ENCODE assay signal across 8 mouse cellular contexts in genomic region chr11:69580091-69580514, GRCm38 (mm10). TPM values are rescaled to one million over a fixed set of nuclear protein-coding genes. Genes with fewer than 3 reads are reported as not detected.
DNase-seq lines count a peak whose midpoint lies in the region; ATAC-seq and TF ChIP-seq lines count a peak whose summit lies in the region.

TSS of gene Wrap53 (minus strand) at chr11:69580255.
TSS of gene Trp53 (plus strand) at chr11:69580359.

- TF ChIP-seq EP300 in lung, postnatal 0 days (IDR thresholded peaks at IDR 0.05) = no peak

- peak within 1 kb of the TSS; percentile 95 for H3K27ac ChIP-seq in hindbrain, embryonic 10.5 days
- peak within 1 kb of the TSS; percentile 96 for H3K27ac ChIP-seq in lung, postnatal 0 days (ENCODE audit: low read length)

- peak within 1 kb of the TSS; percentile 92 for H3K4me2 ChIP-seq in lung, postnatal 0 days (replicated peaks; ENCODE audit: low read depth, low read length)

- DNase-seq in MN1 (ENCODE audit: low spot score) = peak; percentile 94
- peak; percentile 95 for DNase-seq in cerebellum, adult 9-10 months
- DNase-seq in hindbrain, embryonic 10.5 days (ENCODE audit: low spot score) = peak; percentile 92
- DNase-seq in layer of hippocampus, adult 9-11 months = peak; percentile 94
- DNase-seq in lung, postnatal 0 days (ENCODE audit: low spot score) = peak; percentile 99
- peak; percentile 74 for DNase-seq in ovary, postnatal 14 days (ENCODE audit: low spot score)
- peak; percentile 91 for DNase-seq in thymus, postnatal 14 days

- TF ChIP-seq CTCF in lung, postnatal 0 days (IDR thresholded peaks at IDR 0.05) = peak; percentile 18; the same call in 1 of the 2 replicates

- no peaks in the 10 kb centered on the region for H3K27me3 ChIP-seq in hindbrain, embryonic 10.5 days (ENCODE audit: insufficient read depth, poor library complexity, severe bottlenecking)
- no peaks in the 10 kb centered on the region for H3K27me3 ChIP-seq in lung, postnatal 0 days (replicated peaks; ENCODE audit: insufficient read depth, low read length)

- peak within 1 kb of the TSS; percentile 92 for H3K4me3 ChIP-seq in hindbrain, embryonic 10.5 days
- H3K4me3 ChIP-seq in lung, postnatal 0 days (ENCODE audit: low read depth, low read length) = peak within 1 kb of the TSS; percentile 51

- peak; percentile 24; the same call in 1 of the 2 replicates for ATAC-seq in frontal cortex, adult (ENCODE audit: low TSS enrichment)
- ATAC-seq in lung, postnatal 0 days = peak; percentile 65

- no peaks in the 10 kb centered on the region for H3K9me3 ChIP-seq in hindbrain, embryonic 10.5 days
- no peaks in the 10 kb centered on the region for H3K9me3 ChIP-seq in lung, postnatal 0 days (ENCODE audit: low read length)

- H3K9ac ChIP-seq in lung, postnatal 0 days (replicated peaks; ENCODE audit: low read depth) = peak within 1 kb of the TSS; percentile 46

- WGBS in hindbrain, embryonic 10.5 days = 0% methylated on average over 13 of the region's 13 CpGs
- WGBS in lung, postnatal 0 days = 0% methylated on average over 13 of the region's 13 CpGs

- peaks cover 57% of the 10 kb centered on the region for H3K4me1 ChIP-seq in hindbrain, embryonic 10.5 days (replicated peaks)
- peaks cover 5% of the 10 kb centered on the region; the same call in 1 of the 2 replicates for H3K4me1 ChIP-seq in lung, postnatal 0 days (ENCODE audit: insufficient read depth, low read depth, low read length)

- H3K36me3 ChIP-seq in hindbrain, embryonic 10.5 days = peaks cover 45% of the 10 kb centered on the region
- no peaks in the 10 kb centered on the region for H3K36me3 ChIP-seq in lung, postnatal 0 days (ENCODE audit: insufficient read depth, low read length)

RNA-seq across cellular contexts. Expression of gene Wrap53, which starts in this region (rescaled TPM):
- 40.6 and 41.4 TPM in 2 replicates for polyA plus RNA-seq in hindbrain, embryonic 10.5 days (2016; fragmentation: Nextera tagmentation; extraction: Ambion mirVana)
- polyA plus RNA-seq in lung, postnatal 0 days (2015; fragmentation: Nextera tagmentation; extraction: Ambion mirVana) = 13.8 and 14.3 TPM in 2 replicates

RNA-seq across cellular contexts. Expression of gene Trp53, which starts in this region (rescaled TPM):
- 166 and 173 TPM in 2 replicates for polyA plus RNA-seq in hindbrain, embryonic 10.5 days (2016; fragmentation: Nextera tagmentation; extraction: Ambion mirVana)
- polyA plus RNA-seq in lung, postnatal 0 days (2015; fragmentation: Nextera tagmentation; extraction: Ambion mirVana) = 39.8 and 50.6 TPM in 2 replicates

Comparison
In these comparisons a context has a peak if more than half of its experiments do, and no peak if none do; other contexts are left out.
1. Peak in every context shown above with its lines: DNase-seq, ATAC-seq, H3K4me3 ChIP-seq and H3K27ac ChIP-seq.